Mouse (Mus musculus) CD4-positive, CD25-positive, alpha-beta regulatory T cell, adult 2 months (primary cell): ENCODE results near the gene Mtmr12.
"Not testable (repeated sequence)": the region's sequence is repeated elsewhere in the genome, so short reads cannot be mapped to it uniquely, and the experiment has no call there.

Experiments used
- DNase-seq: peaks from one replicate; pipeline ENCODE4 v3.0.0-alpha.2; 2012; ENCODE audit warnings: low read depth, low spot score

Gene Mtmr12

DNA sequence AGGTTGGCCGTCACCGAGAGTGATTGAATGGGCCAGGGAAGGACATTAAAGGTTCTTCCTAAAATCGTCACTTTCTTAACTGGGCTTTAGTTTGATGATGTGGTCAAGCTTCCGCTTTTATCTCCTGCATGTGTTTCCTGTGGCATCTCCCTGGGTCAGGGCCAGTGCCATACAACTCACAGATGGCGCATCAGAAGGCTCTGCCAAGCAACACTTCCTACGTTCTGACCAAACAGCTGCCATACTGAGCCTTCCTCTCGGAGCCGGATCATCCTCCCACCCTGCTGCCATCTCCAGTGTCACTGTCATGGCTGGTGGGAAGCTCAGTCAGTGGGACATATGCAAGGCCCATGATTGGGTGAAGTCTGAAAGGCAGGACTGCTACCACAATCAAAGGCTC, 6.7 kb downstream of the Mtmr12 start:
- DNase-seq, result no peak

DNA sequence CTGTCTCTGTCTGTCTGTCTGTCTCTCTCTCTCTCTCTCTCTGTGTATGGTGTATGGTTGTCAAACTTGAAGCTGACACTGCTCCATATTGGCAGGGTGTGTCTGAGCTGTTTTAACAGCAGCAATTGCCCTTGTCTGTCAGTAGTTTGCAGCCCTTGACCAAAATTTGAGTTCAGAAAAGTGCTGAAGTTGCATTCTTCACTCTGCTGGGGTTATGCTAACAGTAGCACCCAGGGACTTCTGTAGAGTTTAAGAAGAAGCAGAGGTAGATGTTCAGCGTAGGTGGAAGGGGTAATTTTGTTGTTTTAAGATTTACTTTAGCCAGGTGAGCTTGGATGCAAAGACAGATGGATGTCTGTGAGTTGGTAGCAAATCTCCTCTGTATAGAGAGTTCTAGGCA, 7.4 kb downstream of the Mtmr12 start:
- DNase-seq, result no peak

DNA sequence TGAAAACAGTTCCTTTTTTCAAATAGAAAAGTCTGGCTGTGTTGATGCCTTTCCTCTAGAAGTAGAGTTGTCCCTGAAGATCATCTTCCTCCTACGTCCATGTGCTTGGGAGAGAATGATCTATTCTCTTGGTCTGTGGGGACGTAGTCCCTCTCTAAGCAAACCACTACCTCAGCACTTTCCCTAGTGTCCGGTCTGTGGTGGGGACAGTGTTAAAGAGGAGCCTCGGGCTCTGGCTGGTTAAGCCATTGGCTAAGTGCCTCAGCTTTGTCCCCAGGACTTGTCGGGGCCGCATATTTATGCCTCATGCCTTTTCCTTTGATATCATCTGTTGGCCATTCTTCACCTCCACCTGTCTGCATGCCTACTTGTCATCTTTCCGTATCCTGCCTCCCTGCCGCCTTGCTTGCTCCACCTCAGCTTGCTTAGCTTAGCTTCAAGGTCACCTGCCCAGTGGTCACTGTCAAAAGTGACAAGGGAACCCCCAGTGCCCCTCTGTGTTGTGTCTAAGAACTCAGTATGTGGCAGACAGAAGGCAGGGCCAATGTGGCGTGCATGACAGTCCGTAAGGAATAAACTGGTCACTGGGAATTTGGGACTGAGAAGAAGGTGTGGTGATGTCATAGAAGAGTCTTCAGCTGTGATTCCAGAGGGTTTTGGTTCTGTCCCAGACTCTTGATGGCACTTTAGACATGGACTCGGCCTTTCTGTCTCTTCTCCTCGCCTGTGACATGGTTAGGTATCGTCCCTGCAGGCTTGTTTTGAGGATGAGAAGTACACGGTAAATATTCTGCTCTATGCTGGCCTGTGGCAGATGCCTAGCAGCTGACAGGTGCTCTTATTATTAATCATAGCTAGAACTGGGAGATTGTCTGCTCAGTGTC, 9.9 kb downstream of the Mtmr12 start:
- no peak for DNase-seq

DNA sequence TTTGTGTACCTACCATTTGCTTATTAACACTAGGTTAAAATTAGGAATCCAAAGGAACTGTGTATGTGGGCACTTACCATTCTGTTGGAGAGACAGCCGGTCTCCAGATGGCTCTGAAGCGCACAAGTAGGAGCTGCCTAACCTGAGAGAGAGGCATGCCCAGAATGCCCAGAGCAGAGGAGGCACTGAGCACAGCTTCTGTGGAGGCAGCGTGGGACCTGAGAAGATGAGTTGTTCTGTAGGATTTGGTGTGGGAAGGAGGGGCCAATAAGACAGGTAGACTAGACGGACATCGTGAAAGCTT, 10.5 kb downstream of the Mtmr12 start:
- DNase-seq, result no peak

DNA sequence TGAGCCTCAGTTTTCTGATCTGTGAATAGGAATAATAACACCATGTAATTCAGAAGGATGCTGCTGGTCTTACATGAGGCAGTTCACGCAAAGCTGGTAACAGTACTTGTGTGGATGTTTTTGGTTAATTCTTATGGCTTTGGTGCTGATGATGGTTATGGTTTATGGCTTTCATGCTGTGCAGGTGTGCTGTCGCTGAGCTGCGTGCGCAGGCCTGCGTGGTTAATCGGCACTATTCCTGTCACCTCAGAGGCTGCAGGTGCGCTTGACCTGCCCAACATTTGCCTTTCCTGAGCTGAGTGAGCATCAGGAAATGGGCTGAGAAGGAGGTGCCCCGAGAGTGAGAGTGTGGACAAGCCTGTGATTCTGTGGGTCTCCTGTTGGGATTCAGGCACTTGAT, 11.3 kb downstream of the Mtmr12 start:
- DNase-seq, result no peak

DNA sequence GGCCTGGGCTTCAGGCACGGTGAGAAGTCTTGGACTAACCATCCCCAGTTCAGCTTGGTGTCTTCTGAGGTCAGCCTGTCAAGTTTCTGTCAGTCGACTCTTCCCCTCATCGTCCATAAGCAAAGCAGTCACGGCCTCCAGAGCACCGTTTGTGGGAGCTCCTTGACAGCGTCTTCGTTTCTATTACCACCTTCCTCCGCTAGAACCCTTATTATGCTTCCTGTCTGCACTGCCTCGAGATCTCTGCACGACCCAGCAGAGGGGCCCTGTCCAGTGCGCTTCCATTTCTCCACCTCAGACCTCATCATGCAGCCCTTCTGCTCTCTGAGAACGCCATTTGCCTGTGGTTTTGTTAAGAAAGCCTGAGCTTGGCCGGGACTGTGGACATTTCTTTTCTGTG, 12.0 kb downstream of the Mtmr12 start:
- peak; percentile 54 for DNase-seq

DNA sequence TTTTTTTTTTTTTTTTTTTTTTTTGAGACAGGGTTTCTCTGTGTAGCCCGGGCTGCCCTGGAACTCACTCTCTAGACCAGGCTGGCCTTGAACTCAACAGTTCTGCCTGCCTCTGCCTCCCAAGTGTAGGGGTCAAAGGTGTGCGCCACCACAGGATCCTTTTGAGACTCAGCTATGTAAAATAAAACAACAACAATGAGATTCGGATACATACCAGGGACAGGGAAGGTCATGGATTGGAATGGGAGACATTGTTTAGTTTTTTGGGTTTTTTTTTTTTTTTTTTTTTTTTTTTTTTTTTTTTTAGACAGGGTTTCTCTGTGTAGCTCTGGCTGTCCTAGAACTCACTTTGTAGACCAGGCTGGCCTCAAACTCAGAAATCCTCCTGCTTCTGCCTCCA, 12.5 kb downstream of the Mtmr12 start:
- not testable (repeated sequence) for DNase-seq

DNA sequence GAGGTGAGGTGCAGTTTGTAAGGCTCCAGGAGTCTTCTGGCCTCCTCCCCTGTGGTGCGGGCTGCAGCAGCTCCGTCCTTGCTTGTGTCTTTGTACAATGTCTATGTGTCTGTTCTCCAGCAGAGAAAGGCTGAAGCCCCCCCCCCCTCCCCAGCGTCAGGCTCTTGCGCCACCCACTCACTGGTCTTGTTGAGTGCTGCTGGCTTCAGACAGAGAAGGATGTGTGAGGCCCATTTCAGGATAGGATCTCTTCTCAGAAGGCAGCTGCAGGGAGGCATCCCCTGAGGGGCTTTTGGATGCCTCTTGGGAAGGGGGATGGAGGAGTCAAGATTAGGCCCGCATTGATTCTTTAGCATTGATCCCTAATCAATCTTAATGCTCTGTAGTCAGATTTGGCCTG, 13.0 kb downstream of the Mtmr12 start:
- no peak for DNase-seq

DNA sequence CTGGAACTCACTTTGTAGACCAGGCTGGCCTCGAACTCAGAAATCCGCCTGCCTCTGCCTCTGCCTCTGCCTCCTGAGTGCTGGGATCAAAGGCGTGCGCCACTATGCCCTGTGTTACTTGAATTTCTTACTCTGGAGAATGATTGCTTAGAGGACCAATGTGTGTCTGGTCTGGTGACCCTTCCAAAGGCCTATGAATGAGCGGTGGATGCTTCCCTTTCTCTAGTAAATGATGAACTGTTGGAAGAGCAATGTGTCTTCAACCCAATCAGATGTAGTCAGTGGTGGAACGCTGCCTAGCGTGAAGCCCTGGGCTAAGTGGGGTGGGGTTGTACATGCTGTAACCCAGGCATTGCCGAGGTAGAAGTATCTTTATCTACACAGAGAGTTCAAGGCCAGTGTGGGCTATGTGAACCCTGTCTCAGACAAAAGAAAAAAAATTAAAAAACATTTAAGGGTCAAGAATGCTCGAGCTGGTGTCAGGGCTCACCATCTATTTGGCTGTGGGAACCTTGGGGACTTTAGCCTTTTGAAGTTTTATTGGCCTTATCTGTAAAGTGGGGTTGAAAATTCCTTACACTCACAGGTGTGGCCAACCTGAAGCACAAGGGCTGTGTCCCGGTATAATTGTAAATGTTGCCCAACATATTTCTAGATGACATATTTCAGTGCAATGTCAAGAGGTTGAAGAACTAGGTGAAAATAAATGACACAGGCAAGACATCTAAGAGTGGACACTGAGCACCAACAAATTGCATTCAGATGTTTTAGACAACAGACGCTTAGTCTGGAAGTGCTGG, 14.0 kb downstream of the Mtmr12 start:
- no peak for DNase-seq

DNA sequence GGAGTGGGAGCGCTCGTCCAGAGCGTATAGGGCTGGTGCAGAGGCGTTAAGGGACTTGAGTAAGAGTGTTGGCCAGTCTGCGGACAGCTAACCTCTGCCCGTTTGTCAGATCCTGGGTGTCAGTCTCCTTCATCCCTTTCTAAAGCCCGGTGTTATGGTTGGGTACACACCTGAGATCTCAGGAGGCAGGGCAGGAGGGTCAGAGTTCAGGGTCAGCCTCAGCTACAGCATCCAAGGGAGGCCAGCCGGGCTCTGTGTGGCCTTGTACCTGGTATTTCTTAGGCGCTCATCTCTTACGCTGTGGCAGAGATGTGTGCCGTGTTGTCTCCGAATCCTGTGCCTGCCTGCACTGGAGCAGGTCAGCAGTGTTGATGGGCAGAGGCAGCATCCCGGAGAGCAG, 16.3 kb downstream of the Mtmr12 start:
- DNase-seq, result no peak

DNA sequence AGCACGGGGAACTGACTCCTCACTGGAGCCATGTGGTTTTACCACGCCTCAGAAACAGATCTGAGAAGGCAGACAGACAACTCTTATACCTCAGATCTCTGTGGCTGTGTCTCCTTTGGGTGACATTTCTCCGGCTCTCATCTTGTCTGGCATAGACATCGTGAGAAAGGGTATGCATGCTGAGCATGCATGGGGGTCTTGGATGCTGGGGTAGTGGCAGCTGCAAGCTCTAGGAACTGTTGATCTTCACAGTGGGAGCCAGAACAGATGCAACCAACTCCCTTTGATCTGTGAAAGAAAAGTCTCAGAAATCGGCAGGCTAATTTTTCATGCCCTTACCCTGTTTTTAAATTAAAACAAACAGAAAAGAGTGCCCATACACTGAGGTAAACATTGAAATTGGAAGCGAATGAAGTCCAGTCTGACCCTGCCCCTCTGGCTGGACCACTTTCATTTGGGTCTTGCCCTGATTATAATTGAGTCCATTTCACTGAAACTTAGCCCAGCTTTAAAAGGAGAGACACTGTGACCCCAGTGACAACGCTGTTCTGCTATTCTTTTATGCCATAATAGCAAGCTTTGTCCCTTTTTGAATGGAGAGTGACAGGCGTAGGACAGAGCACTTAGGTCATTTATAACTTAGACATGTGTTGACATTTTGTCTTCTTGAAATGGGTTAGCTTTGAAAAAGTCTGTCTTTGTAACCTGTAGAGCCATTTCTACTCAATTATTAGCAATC, 17.9 kb downstream of the Mtmr12 start:
- DNase-seq, result no peak

DNA sequence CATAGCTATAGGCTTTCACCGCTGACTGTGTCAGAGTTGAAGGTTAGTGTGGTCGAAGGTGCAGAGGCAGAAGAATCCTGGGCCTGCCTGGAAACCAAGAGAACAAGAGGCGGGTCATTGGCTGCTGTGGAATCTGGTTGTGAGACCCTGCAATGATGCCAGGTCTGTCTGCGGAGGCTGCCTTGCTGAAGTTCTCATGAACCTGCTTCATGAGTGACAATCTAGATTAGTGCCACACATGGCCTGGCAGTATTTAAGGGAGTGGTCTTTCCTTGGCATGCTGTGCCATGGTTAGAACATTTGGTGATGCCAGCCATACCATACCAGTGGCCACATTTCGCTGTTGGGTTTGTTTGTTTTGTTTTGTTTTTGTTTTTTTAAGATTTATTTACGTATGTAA, 18.6 kb downstream of the Mtmr12 start:
- no peak for DNase-seq

DNA sequence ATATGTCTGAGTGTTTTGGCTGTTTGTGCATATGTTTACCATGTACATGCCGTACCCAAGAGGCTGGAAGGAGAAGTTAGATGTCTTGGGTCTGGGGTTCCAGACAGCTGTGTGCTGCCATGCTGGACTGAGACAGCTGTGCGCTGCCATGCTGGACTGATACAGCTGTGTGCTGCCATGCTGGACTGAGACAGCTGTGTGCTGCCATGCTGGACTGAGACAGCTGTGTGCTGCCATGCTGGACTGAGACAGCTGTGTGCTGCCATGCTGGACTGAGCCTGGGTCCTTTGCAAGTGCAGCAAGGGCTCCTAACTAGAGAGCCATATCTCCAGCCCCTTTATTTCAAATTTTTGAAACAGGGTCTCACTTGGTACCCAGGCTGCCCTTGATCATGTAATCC, 19.4 kb downstream of the Mtmr12 start:
- no peak for DNase-seq

DNA sequence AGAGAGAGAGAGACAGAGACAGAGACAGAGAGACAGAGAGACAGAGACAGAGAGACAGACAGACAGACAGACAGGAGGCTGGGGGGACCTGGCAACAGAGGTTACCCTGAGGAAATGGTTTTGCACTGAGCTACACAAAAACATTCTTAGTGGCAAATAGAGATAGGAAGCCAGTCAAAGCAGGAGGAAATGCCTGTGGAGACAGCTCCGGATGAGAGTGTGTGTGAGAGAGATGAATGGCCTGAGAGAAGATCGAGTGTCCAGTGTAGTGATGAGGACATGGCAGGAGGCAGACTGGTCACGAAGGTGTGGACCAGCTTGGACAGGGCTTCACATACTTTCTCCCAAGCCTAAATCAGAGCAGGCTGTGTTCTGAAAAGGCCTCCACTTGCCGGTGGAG, 20.2 kb downstream of the Mtmr12 start:
- DNase-seq, result peak; percentile 38

DNA sequence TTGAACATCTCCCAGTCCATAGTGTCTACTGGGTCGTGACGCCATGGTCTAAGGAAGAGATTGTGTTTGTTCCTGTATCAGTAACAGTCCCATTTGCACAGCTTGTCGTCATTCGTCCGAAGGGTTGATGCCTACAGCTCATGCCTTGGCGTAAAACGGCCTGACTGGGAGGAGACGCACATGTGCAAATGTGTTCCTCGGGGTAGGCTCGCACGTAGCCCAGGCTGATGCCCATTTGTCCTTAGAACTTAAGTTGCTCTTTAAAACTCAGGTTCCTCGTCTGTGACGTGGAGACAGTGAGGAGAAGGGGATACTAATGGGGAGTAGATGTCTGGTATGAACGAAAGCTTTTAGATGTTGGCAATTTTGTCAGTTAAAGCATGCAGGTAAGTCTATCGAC, 22.1 kb downstream of the Mtmr12 start:
- DNase-seq, result no peak

DNA sequence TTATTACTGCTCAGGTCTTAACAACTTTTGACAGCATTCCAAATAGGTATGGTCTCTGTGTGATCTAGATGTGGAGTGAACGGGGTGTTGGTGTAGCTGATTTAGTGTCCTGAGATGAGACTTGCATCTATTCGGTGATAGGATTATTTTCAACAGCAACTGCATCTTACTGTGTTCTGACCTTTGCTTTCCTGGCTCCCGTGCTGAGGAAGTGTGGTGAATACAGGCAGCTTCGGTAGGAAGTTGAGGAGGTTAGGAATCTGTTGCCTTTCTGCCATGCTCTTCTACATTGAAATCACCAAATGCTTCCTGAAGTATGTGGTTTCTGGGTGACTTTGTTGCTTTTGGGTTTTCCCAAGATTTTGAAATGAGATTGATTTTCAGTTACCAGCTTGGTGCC, 22.5 kb downstream of the Mtmr12 start:
- no peak for DNase-seq

DNA sequence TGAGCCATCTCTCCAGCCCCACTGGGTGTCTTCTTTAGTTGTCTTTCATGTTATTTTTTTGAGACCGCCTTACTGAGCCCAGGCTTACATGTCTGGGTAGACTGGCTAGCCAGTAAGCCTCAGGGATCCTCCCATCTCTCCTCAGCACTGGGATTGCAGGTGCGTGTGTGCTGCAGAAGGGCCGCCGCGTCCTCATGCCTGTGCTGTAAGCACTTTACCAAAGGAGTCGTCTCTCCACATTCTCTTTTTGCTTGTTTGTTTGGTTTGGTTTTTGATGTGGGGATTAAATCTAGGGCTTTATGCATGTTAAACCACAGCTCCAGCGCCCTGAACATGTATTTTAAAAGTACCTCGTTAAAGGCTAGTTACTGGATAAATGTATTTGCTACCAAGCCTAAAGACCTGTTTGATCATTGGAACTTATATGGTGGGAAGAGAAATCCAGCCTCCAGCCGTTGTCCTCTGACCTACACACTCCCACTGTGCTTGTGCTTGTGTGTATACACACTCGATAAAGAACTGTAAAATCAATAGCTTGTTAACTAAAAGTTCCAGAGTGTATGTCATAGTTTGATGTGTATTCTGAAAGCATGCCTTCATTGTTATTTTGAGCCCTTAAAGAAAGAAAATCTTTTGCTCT, 24.9 kb downstream of the Mtmr12 start:
- DNase-seq, result peak; percentile 73

DNA sequence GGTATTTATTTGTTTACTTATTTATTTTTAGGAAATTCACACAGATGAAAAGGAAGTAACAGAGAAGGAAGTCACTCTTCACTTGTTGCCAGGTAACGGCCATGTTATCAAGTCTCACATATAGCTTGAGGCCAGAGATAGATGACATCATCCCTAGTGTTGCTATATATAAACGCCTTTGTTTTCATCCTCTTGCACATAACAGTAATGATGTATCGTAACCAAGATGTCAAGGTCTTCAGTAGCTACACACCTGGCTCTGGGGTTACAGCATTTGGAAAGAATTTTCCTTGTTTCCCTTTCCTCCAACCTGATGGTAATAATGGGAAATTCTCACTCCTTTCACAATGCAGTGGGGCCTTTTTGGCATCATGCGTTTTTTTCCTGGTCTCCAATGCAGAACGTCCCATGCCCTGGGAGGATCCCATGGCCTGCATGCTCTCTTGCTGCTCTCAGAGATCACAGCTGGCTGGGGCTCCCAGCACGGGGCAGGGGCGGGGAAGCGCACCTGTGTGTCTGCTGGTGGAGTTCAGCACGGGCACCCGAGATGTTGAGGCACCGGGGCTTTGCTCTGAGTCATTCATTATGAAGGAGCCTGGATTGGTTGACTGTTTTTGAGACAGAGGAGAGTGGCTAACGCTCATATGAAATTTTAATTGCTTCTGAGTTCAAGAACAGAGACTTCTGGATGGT, 25.6 kb downstream of the Mtmr12 start:
- peak; percentile 91 for DNase-seq

DNA sequence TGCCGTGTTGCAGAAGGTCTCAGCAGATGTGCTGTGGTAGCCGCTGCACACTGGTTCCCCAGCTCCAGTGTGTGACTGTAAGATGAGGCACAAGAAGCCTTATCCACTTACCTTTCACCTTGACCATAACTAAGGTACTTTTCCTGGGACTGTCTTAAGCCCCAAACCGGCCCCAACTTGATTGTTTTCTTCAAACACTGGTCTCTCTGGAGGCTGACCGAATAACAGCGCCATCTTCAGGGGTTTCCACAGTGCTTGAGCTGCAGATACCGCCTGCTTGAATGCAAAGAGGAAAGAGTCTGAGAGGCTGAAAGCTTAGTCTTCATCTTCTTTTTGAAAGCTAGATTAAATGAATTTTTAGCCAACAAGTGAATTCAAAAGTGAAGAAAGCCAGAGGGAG, 26.6 kb downstream of the Mtmr12 start:
- DNase-seq, result no peak

DNA sequence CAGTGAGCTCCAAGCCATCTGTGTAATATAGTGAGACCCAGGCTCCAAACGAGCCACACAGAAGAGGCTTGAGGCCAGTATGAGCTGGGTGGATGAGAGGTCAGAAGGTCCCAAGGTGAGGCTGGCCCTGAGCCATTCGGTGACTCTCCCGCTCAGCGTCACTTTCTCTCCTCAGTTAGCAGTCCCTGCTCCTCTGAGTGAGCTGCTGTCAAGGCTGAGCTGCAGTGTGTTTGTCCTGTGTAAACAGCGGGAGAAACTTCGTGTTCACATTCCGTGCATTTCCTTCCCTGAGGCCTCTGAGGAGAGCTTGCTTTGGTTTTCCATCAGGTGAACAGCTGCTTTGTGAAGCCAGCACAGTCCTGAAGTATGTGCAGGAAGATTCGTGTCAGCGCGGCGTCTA, 27.6 kb downstream of the Mtmr12 start:
- no peak for DNase-seq

DNA sequence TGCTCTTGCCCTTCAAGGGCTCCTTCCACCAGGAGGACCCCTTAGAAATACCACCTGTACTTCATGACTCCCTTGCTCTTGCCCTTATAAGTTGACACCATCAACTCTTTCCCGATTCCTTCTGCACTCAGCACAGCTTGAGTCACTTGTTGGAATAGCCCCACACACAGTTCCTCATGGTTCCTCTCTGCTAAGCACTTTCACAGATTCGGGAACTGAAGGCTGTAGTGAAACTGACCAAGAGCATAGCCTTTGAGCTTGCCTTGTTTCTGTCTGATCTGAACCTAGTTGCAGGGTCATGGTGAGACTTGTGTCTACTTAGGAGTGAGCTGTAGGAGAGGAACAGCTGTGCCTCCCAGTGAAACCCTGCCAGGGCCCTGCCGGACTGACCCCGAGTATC, 28.2 kb downstream of the Mtmr12 start:
- no peak for DNase-seq
